In the genomic region with DNA sequence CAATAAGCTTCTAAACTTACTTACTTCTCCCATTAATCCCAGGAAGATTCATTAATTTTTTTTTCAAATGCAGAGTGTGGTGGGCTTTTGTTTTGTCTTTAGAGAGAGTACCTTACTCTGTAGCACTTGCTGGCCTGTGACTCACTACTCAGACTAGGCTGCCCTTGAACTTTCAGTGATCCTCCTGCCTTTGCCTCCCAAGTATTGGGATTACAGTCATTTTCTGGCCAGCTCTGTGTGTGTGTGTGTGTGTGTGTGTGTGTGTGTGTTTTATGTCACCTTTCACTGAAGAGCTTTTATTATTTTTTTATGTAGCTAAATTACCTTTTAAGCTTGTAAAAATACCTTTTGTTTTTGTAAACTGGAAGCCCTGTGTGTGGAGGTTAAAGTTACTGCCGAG, we compare ENCODE assay signal across 18 mouse cellular contexts.
DNase-seq lines count a peak whose midpoint lies in the region; ATAC-seq lines count a peak whose summit lies in the region.
"Had no signal": no experiment of that assay in that cellular context is flagged by ENCODE, and none has a peak within 500 bp of the region (broad histone marks: within the 10 kb centered on the region; RNA-seq: fewer than 3 reads in every experiment).

No protein-coding gene starts in this region.

- no peaks in the 10 kb centered on the region for H3K27me3 ChIP-seq in forebrain, embryonic 16.5 days (replicated peaks; ENCODE audit: control insufficient read depth, insufficient read depth, low read length)
- H3K27me3 ChIP-seq in forebrain, embryonic 14.5 days (replicated peaks; ENCODE audit: control insufficient read depth, insufficient read depth, low read length): no peaks in the 10 kb centered on the region
- H3K27me3 ChIP-seq in neural tube, embryonic 13.5 days: no peaks in the 10 kb centered on the region
- H3K27me3 ChIP-seq in neural tube, embryonic 15.5 days (replicated peaks): no peaks in the 10 kb centered on the region
- H3K27me3 ChIP-seq: embryonic facial prominence, embryonic 12.5 days; intestine, embryonic 15.5 days; kidney, embryonic 15.5 days; limb, embryonic 15.5 days had no signal

- H3K9me3 ChIP-seq in forebrain, embryonic 16.5 days (ENCODE audit: control insufficient read depth, low read length): no peaks in the 10 kb centered on the region
- H3K9me3 ChIP-seq in forebrain, embryonic 14.5 days (replicated peaks; ENCODE audit: control insufficient read depth, low read length): no peaks in the 10 kb centered on the region
- no peaks in the 10 kb centered on the region for H3K9me3 ChIP-seq in neural tube, embryonic 13.5 days
- H3K9me3 ChIP-seq in neural tube, embryonic 15.5 days (replicated peaks): no peaks in the 10 kb centered on the region
- H3K9me3 ChIP-seq: embryonic facial prominence, embryonic 12.5 days; hindbrain, embryonic 12.5 days; intestine, embryonic 15.5 days; kidney, embryonic 15.5 days; limb, embryonic 15.5 days; midbrain, embryonic 10.5 days had no signal

- H3K4me2 ChIP-seq in forebrain, embryonic 16.5 days (ENCODE audit: low read length): no peak overlapping the region
- no peak overlapping the region for H3K4me2 ChIP-seq in forebrain, embryonic 14.5 days (ENCODE audit: low read length)
- H3K4me2 ChIP-seq in neural tube, embryonic 13.5 days: no peak overlapping the region
- no peak overlapping the region for H3K4me2 ChIP-seq in neural tube, embryonic 15.5 days
- H3K4me2 ChIP-seq: embryonic facial prominence, embryonic 12.5 days; hindbrain, embryonic 12.5 days; intestine, embryonic 15.5 days; kidney, embryonic 15.5 days; limb, embryonic 15.5 days had no signal

- H3K27ac ChIP-seq in forebrain, embryonic 16.5 days (ENCODE audit: low read length): peak overlapping the region; percentile 81
- no peak overlapping the region for H3K27ac ChIP-seq in forebrain, embryonic 14.5 days (ENCODE audit: low read depth, low read length)
- peak overlapping the region; percentile 83 for H3K27ac ChIP-seq in neural tube, embryonic 13.5 days (replicated peaks)
- H3K27ac ChIP-seq in neural tube, embryonic 15.5 days (replicated peaks): no peak overlapping the region
- H3K27ac ChIP-seq: embryonic facial prominence, embryonic 12.5 days; intestine, embryonic 15.5 days; kidney, embryonic 15.5 days; limb, embryonic 15.5 days; midbrain, embryonic 10.5 days had no signal

- no peaks in the 10 kb centered on the region for H3K36me3 ChIP-seq in forebrain, embryonic 16.5 days (ENCODE audit: control insufficient read depth, insufficient read depth)
- H3K36me3 ChIP-seq in forebrain, embryonic 14.5 days (ENCODE audit: control insufficient read depth, insufficient read depth, low read length): no peaks in the 10 kb centered on the region
- H3K36me3 ChIP-seq in neural tube, embryonic 13.5 days: no peaks in the 10 kb centered on the region
- H3K36me3 ChIP-seq in neural tube, embryonic 15.5 days: no peaks in the 10 kb centered on the region
- H3K36me3 ChIP-seq: embryonic facial prominence, embryonic 12.5 days; hindbrain, embryonic 12.5 days; intestine, embryonic 15.5 days; limb, embryonic 15.5 days; midbrain, embryonic 10.5 days had no signal

- intact Hi-C loops in left cerebral cortex, postnatal 4 days (cut with DNase I): no loop called here

- ATAC-seq in forebrain, embryonic 16.5 days: no peak
- no peak for ATAC-seq in forebrain, embryonic 14.5 days
- ATAC-seq in neural tube, embryonic 13.5 days (ENCODE audit: low read depth): no peak
- ATAC-seq in neural tube, embryonic 15.5 days (ENCODE audit: low FRiP score): no peak
- ATAC-seq: intestine, embryonic 15.5 days had no signal

- H3K4me1 ChIP-seq in forebrain, embryonic 16.5 days (replicated peaks; ENCODE audit: control insufficient read depth, insufficient read depth, low read length): peaks cover 24% of the 10 kb centered on the region
- peaks cover 22% of the 10 kb centered on the region for H3K4me1 ChIP-seq in forebrain, embryonic 14.5 days (ENCODE audit: control insufficient read depth, insufficient read depth, low read length)
- H3K4me1 ChIP-seq in neural tube, embryonic 13.5 days (replicated peaks): peaks cover 37% of the 10 kb centered on the region
- H3K4me1 ChIP-seq in neural tube, embryonic 15.5 days: peaks cover 24% of the 10 kb centered on the region
- H3K4me1 ChIP-seq: intestine, embryonic 15.5 days had no signal

- H3K9ac ChIP-seq in forebrain, embryonic 16.5 days (replicated peaks; ENCODE audit: low read depth, low read length): no peak overlapping the region
- no peak overlapping the region for H3K9ac ChIP-seq in forebrain, embryonic 14.5 days (ENCODE audit: low read length)
- no peak overlapping the region for H3K9ac ChIP-seq in neural tube, embryonic 13.5 days
- H3K9ac ChIP-seq in neural tube, embryonic 15.5 days (replicated peaks): no peak overlapping the region
- H3K9ac ChIP-seq: embryonic facial prominence, embryonic 12.5 days; hindbrain, embryonic 12.5 days; intestine, embryonic 15.5 days; kidney, embryonic 15.5 days; limb, embryonic 15.5 days had no signal

- 73% methylated on average over 1 of the region's 1 CpGs for WGBS in forebrain, embryonic 16.5 days
- 91% methylated on average over 1 of the region's 1 CpGs for WGBS in forebrain, embryonic 14.5 days
- WGBS in neural tube, embryonic 13.5 days: 83% methylated on average over 1 of the region's 1 CpGs
- WGBS in neural tube, embryonic 15.5 days: 79% methylated on average over 1 of the region's 1 CpGs

- no peak overlapping the region for H3K4me3 ChIP-seq in forebrain, embryonic 16.5 days (replicated peaks; ENCODE audit: low read length)
- H3K4me3 ChIP-seq in forebrain, embryonic 14.5 days (ENCODE audit: low read depth, low read length): no peak overlapping the region
- H3K4me3 ChIP-seq in neural tube, embryonic 13.5 days: no peak overlapping the region
- no peak overlapping the region for H3K4me3 ChIP-seq in neural tube, embryonic 15.5 days (replicated peaks)
- H3K4me3 ChIP-seq: embryonic facial prominence, embryonic 12.5 days; hindbrain, embryonic 12.5 days; intestine, embryonic 15.5 days; kidney, embryonic 15.5 days; limb, embryonic 15.5 days; midbrain, embryonic 10.5 days had no signal

- no peak for DNase-seq in forebrain, embryonic 14.5 days (ENCODE audit: low spot score)
- DNase-seq in adrenal gland, postnatal 36 days: peak; percentile 77 to 78
- no peak for DNase-seq in kidney, postnatal 36 days
- DNase-seq in left cerebral cortex, postnatal 4 days: no peak
- DNase-seq: cerebellum, postnatal 25 days; gastrocnemius, postnatal 36 days; lung, postnatal 36 days; right cerebral cortex, postnatal 14 days; thymus, postnatal 36 days had no signal

Comparison
In these comparisons a context has a peak if more than half of its experiments do, and no peak if none do; other contexts are left out.
1. H3K27ac ChIP-seq: peak in forebrain, embryonic 16.5 days (single experiment) and neural tube, embryonic 13.5 days (single experiment); none in forebrain, embryonic 14.5 days (single experiment) and neural tube, embryonic 15.5 days (single experiment).
2. DNase-seq: peak in adrenal gland, postnatal 36 days (2 of 2); none in forebrain, embryonic 14.5 days (single experiment), kidney, postnatal 36 days (0 of 2) and left cerebral cortex, postnatal 4 days (single experiment).